ENCODE assay signal across 18 mouse cellular contexts in the genomic region with DNA sequence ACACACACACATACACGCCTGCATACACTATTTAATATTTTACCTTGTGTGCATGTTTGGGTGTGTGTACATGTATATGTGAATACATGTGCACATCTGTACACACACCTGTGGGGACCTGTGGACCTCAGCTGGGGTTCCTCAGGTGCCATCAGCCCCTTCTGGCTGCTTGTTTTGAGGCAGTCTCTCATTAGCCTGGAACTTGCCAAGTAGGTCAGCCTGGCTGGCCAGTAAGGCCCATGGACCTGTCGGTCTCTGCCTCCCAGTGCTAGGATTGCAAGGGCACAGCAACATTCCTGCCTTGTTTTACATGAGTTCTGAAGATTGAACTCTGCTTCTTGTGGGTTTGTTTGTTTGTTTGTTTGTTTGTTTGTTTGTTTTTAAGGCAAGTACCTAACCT.
DNase-seq lines count a peak whose midpoint lies in the region; TF ChIP-seq lines count a peak whose summit lies in the region.
"Had no signal": no experiment of that assay in that cellular context is flagged by ENCODE, and none has a peak within 500 bp of the region (broad histone marks: within the 10 kb centered on the region; RNA-seq: fewer than 3 reads in every experiment).

No protein-coding gene starts in this region.

- DNase-seq in cerebellum, adult 2 months, result peak; percentile 62 to 75
- no peak for DNase-seq in cerebellum, adult 11 months
- DNase-seq in kidney, adult 2 months, result peak; percentile 34
- no peak for DNase-seq in kidney, adult 9 months
- DNase-seq in cerebellum, postnatal 14 days, result peak; percentile 57 to 59
- DNase-seq in adrenal gland, postnatal 4 days (ENCODE audit: low spot score in 2 of 2), result no peak
- DNase-seq: adrenal gland, postnatal 14 days; embryo, embryonic 11 days; gastrocnemius, postnatal 10 days; heart, adult 18-20 months; heart, postnatal 10 days; heart, postnatal 4 days had no signal

- H3K27me3 ChIP-seq in cerebellum, adult 2 months (ENCODE audit: control insufficient read depth, insufficient read depth, low read length), result no peaks in the 10 kb centered on the region
- no peaks in the 10 kb centered on the region for H3K27me3 ChIP-seq in kidney, adult 2 months (replicated peaks; ENCODE audit: control insufficient read depth, insufficient read depth, low read length)
- H3K27me3 ChIP-seq: embryonic facial prominence, embryonic 15.5 days; hindbrain, embryonic 12.5 days; Patski had no signal

- peaks cover 61% of the 10 kb centered on the region for H3K4me1 ChIP-seq in cerebellum, adult 2 months (ENCODE audit: control insufficient read depth, insufficient read depth, low read length)
- H3K4me1 ChIP-seq in kidney, adult 2 months (ENCODE audit: control insufficient read depth, insufficient read depth, low read length), result peaks cover 9% of the 10 kb centered on the region; the same call in 1 of the 2 replicates
- H3K4me1 ChIP-seq: embryonic facial prominence, embryonic 15.5 days had no signal

- no peak for TF ChIP-seq POLR2A in cerebellum, adult 2 months (IDR thresholded peaks at IDR 0.05; ENCODE audit: borderline replicate concordance, insufficient read depth, low read length)
- TF ChIP-seq POLR2A in kidney, adult 2 months (IDR thresholded peaks at IDR 0.05; ENCODE audit: low read depth, low read length), result no peak

- H3K4me3 ChIP-seq in cerebellum, adult 2 months (replicated peaks; ENCODE audit: insufficient read depth, low read depth, low read length), result no peak overlapping the region
- no peak overlapping the region for H3K4me3 ChIP-seq in kidney, adult 2 months (ENCODE audit: insufficient read depth, low read depth, low read length)
- H3K4me3 ChIP-seq: embryonic facial prominence, embryonic 15.5 days; erythroblast, embryonic 14.5 days; forebrain, embryonic 10.5 days; heart, embryonic 10.5 days; hindbrain, embryonic 12.5 days had no signal

- no peaks in the 10 kb centered on the region for H3K36me3 ChIP-seq in kidney, adult 2 months (ENCODE audit: control insufficient read depth, insufficient read depth, low read length)
- H3K36me3 ChIP-seq: embryonic facial prominence, embryonic 15.5 days; heart, embryonic 10.5 days had no signal

- no peak for TF ChIP-seq CTCF in cerebellum, adult 2 months (IDR thresholded peaks at IDR 0.05; ENCODE audit: borderline replicate concordance, insufficient read depth, low read depth, low read length)
- TF ChIP-seq CTCF in kidney, adult 2 months (conservative IDR thresholded peaks at IDR 0.05; ENCODE audit: insufficient read depth, insufficient read length, low read depth, low read length), result no peak

- no peak overlapping the region for H3K27ac ChIP-seq in cerebellum, adult 2 months (ENCODE audit: insufficient read depth, low read length)
- no peak overlapping the region for H3K27ac ChIP-seq in kidney, adult 2 months (ENCODE audit: insufficient read depth, low read depth, low read length)
- H3K27ac ChIP-seq: embryonic facial prominence, embryonic 15.5 days; forebrain, embryonic 10.5 days; heart, embryonic 10.5 days; hindbrain, embryonic 12.5 days had no signal

- 19% methylated on average over 2 of the region's 2 CpGs for WGBS in cerebellum, adult 2 months
- WGBS in kidney, adult 2 months, result 65% methylated on average over 2 of the region's 2 CpGs

Comparison
In these comparisons a context has a peak if more than half of its experiments do, and no peak if none do; other contexts are left out.
1. DNase-seq: peak in cerebellum, adult 2 months (2 of 2), kidney, adult 2 months (single experiment) and cerebellum, postnatal 14 days (2 of 2); none in cerebellum, adult 11 months (single experiment), kidney, adult 9 months (single experiment) and adrenal gland, postnatal 4 days (0 of 2).